Mouse (Mus musculus) hindbrain, postnatal 0 days (tissue): Measurements from ENCODE around the gene Cep250. TPM values are rescaled to one million over a fixed set of nuclear protein-coding genes. Genes with fewer than 3 reads are reported as not detected.

ENCODE experiments used
- ATAC-seq: fragments of 200-750 bp; cut with Nextera tagmentation; 2 replicates; pipeline ENCODE4 v1.8.0; 2017; ENCODE audit warnings: mild to moderate bottlenecking, moderate TSS enrichment, moderate library complexity
- DNase-seq: peaks from one replicate; pipeline ENCODE4 v3.0.0-alpha.2; 2015; ENCODE audit warnings: low spot score
- H3K27ac ChIP-seq: fragments of 300-500 bp; sonication (generic); 2 replicates; pipeline ENCODE4 v1.5.1; 2014; ENCODE audit warnings: mild to moderate bottlenecking
- H3K27me3 ChIP-seq: fragments of 300-500 bp; sonication (generic); 2 replicates; pipeline ENCODE4 v1.6.1; 2014; ENCODE audit warnings: low read length, mixed read lengths; ENCODE audit not compliant: insufficient read depth
- H3K36me3 ChIP-seq: fragments of 300-500 bp; sonication (generic); 2 replicates; pipeline ENCODE4 v1.6.1; 2014; ENCODE audit warnings: low read length, mixed read lengths; ENCODE audit not compliant: insufficient read depth
- H3K4me1 ChIP-seq: fragments of 300-500 bp; sonication (generic); 2 replicates; pipeline ENCODE4 v1.6.1; 2014; ENCODE audit warnings: antibody characterized with exemption, low read length, mixed read lengths; ENCODE audit not compliant: insufficient read depth
- H3K4me2 ChIP-seq: fragments of 300-500 bp; sonication (generic); 2 replicates; pipeline ENCODE4 v1.6.1; 2014; ENCODE audit warnings: low read depth, mild to moderate bottlenecking, low read length, moderate library complexity, mixed read lengths
- H3K4me3 ChIP-seq: fragments of 300-500 bp; sonication (generic); 2 replicates; pipeline ENCODE4 v1.5.1; 2014; ENCODE audit warnings: low read length
- H3K9ac ChIP-seq: fragments of 300-500 bp; sonication (generic); replicated peaks from 2 replicates; pipeline ENCODE4 v1.6.1; 2014; ENCODE audit warnings: mild to moderate bottlenecking, low read length, moderate library complexity, mixed read lengths
- H3K9me3 ChIP-seq: fragments of 300-500 bp; sonication (generic); 2 replicates; pipeline ENCODE4 v1.6.1; 2016; ENCODE audit warnings: low read length, mixed read lengths
- CTCF ChIP-seq: IDR thresholded peaks from 2 replicates; pipeline ENCODE4 v1.5.1; 2016; ENCODE audit warnings: antibody characterized with exemption, control low read depth, low read depth
- WGBS: fragments of 180-500 bp; shearing (Covaris S2); extraction: QIAGEN DNeasy Blood & Tissue Kit; methylation state at CpG from one replicate; pipeline ENCODE4 v1.1.7; 2014; 5-methylcytosine and 5-hydroxymethylcytosine counted together
- polyA plus RNA-seq: library from polyadenylated mRNA; unstranded; fragments of >200 nt; fragmentation: Nextera tagmentation; extraction: Ambion mirVana; gene quantifications from 2 replicates; pipeline ENCODE4 v1.2.1, GENCODE M21; 2015
- total RNA-seq: library from RNA; depleted of rRNA; stranded (reverse); fragments of >200 nt; gene quantifications from 2 replicates; pipeline ENCODE4 v1.2.3, GENCODE M21; 2014

The Cep250 gene
- total and polyA plus RNA-seq, 2 experiments from 2014 or later = 13.1 to 24.9 TPM

GRCm38 (mm10) chr2:155945580-155945979 is 10.7 kb upstream of the Cep250 start:
- ATAC-seq = no peak

GRCm38 (mm10) chr2:155946069-155946468 is 10.2 kb upstream of the Cep250 start:
- peak; percentile 86 for TF ChIP-seq CTCF
- peaks cover 5% of the 10 kb centered on the region; the same call in 1 of the 2 replicates for H3K4me1 ChIP-seq
- no peaks in the 10 kb centered on the region for H3K9me3 ChIP-seq
- WGBS = 8% methylated on average over 7 of the region's 7 CpGs
- no peaks in the 10 kb centered on the region for H3K27me3 ChIP-seq
- H3K9ac ChIP-seq = no peak overlapping the region
- H3K4me3 ChIP-seq = no peak overlapping the region
- no peaks in the 10 kb centered on the region for H3K36me3 ChIP-seq
- no peak overlapping the region for H3K4me2 ChIP-seq
- H3K27ac ChIP-seq = no peak overlapping the region
- DNase-seq (peak; percentile 84), ATAC-seq (peak; percentile 54; the same call in 1 of the 2 replicates)

More at GRCm38 (mm10) chr2:155945580-155945979, 10.7 kb upstream of the Cep250 start:
- 55% methylated on average over 5 of the region's 5 CpGs for WGBS
- no peak for TF ChIP-seq CTCF
- DNase-seq = no peak
- Histone ChIP-seq H3K9me3 (no peaks in the 10 kb centered on the region), H3K27ac (no peak overlapping the region), H3K27me3 (no peaks in the 10 kb centered on the region), H3K4me3 (no peak overlapping the region), H3K4me1 (peaks cover 5% of the 10 kb centered on the region; the same call in 1 of the 2 replicates), H3K4me2 (no peak overlapping the region), H3K9ac (no peak overlapping the region), H3K36me3 (no peaks in the 10 kb centered on the region)

- Histone ChIP-seq H3K36me3 (no peaks in the 10 kb centered on the region), H3K9ac (no peak overlapping the region), H3K27me3 (no peaks in the 10 kb centered on the region), H3K9me3 (no peaks in the 10 kb centered on the region), H3K27ac (no peak overlapping the region), H3K4me1 (peaks cover 5% of the 10 kb centered on the region; the same call in 1 of the 2 replicates), H3K4me2 (no peak overlapping the region), H3K4me3 (no peak overlapping the region)
- DNase-seq (no peak), ATAC-seq (no peak)
- no peak for TF ChIP-seq CTCF
- WGBS = 14% methylated on average over 4 of the region's 4 CpGs
Observed at GRCm38 (mm10) chr2:155946499-155946898, 9.8 kb upstream of the Cep250 start.

DNA sequence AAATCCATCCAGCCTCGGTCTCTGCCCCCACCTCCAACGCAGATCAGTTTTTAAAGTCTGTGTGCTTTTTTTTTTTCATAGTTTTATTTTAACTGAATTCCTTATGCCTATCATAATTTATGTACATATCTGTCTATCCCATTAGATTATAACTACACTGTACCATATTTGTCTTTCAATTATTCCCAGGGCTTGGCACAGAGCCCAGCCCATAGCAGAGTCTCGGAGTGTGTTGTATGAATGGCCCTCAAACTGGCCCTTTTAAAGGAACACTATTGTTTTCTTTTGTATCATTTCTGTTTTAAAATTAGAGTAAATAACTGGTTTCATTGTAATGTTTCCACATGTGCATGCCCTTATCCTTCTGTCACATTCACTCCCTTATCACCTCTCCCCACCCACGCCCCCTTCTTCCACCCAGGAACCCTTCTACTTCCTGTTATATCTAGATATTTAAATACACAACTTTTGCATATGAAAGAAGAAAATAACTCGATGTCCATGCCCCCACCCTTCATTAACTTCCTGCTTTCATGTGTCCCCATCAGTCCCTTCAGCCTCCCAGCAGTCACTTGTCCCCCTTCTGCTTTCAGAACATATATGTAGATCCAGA is 8.8 kb upstream of the Cep250 start:
- no peak for TF ChIP-seq CTCF
- DNase-seq (no peak), ATAC-seq (no peak)
- no peaks in the 10 kb centered on the region for H3K9me3 ChIP-seq
- H3K4me2 ChIP-seq = no peak overlapping the region
- no peak overlapping the region for H3K27ac ChIP-seq
- no peaks in the 10 kb centered on the region for H3K27me3 ChIP-seq
- no peak overlapping the region for H3K4me3 ChIP-seq
- H3K4me1 ChIP-seq = peaks cover 5% of the 10 kb centered on the region; the same call in 1 of the 2 replicates
- H3K36me3 ChIP-seq = no peaks in the 10 kb centered on the region
- WGBS = 56% methylated on average over 5 of the region's 5 CpGs
- no peak overlapping the region for H3K9ac ChIP-seq

- H3K27me3 ChIP-seq = no peaks in the 10 kb centered on the region
- no peak overlapping the region for H3K4me2 ChIP-seq
- ATAC-seq = no peak
- H3K4me1 ChIP-seq = peaks cover 5% of the 10 kb centered on the region; the same call in 1 of the 2 replicates
- TF ChIP-seq CTCF = no peak
- no peaks in the 10 kb centered on the region for H3K9me3 ChIP-seq
- H3K36me3 ChIP-seq = no peaks in the 10 kb centered on the region
- WGBS = 21% methylated on average over 6 of the region's 6 CpGs
- peak; percentile 55 for DNase-seq
- no peak overlapping the region for H3K9ac ChIP-seq
- H3K4me3 ChIP-seq = no peak overlapping the region
- no peak overlapping the region for H3K27ac ChIP-seq
Observed at GRCm38 (mm10) chr2:155949362-155949761, 6.9 kb upstream of the Cep250 start.

GRCm38 (mm10) chr2:155952006-155952405 is 4.3 kb upstream of the Cep250 start:
- H3K27me3 ChIP-seq = no peaks in the 10 kb centered on the region
- ATAC-seq (no peak), DNase-seq (peak; percentile 80)
- H3K4me1 ChIP-seq = peaks cover 5% of the 10 kb centered on the region; the same call in 1 of the 2 replicates
- no peak overlapping the region for H3K4me3 ChIP-seq
- H3K9me3 ChIP-seq = no peaks in the 10 kb centered on the region
- no peak overlapping the region for H3K27ac ChIP-seq
- peak; percentile 76 for TF ChIP-seq CTCF
- no peak overlapping the region for H3K4me2 ChIP-seq
- H3K9ac ChIP-seq = no peak overlapping the region
- no peaks in the 10 kb centered on the region for H3K36me3 ChIP-seq

DNA sequence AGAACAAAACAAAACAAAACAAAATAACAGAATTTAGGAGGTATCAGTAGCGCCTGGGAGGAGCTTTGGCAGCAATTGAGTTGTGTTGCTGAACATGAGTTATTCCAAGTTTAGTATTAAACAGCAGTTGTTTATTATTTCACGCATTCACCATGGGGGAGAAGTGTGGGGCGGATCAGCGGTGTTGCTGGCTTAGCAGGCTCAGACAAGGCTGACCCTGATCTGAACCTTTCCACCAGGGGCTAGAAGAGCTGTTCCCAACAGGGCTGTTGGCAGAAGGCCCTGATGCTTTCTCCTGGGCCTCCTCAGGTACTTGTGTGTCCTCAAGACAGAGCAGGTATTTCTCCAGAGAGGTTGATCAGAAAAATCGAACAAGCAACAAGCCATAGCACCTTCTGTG is 3.7 kb downstream of the Cep250 start:
- Histone ChIP-seq H3K36me3 (peaks cover 20% of the 10 kb centered on the region; the same call in 1 of the 2 replicates), H3K9ac (no peak overlapping the region), H3K4me3 (no peak overlapping the region), H3K27ac (no peak overlapping the region), H3K4me1 (peaks cover 7% of the 10 kb centered on the region; the same call in 1 of the 2 replicates), H3K27me3 (no peaks in the 10 kb centered on the region), H3K4me2 (no peak overlapping the region), H3K9me3 (no peaks in the 10 kb centered on the region)
- TF ChIP-seq CTCF = no peak
- DNase-seq (no peak), ATAC-seq (no peak)
- WGBS = 81% methylated on average over 5 of the region's 5 CpGs
